Mouse (Mus musculus): ENCODE measurements around the gene Chit1. TPM values are rescaled to one million over a fixed set of nuclear protein-coding genes. Genes with fewer than 3 reads are reported as not detected.

Chit1 gene
- polyA plus RNA-seq, 1 experiment from 2014 or later, result not detected

GRCm38 (mm10) chr1:134152626-134153590 lies 41.9 kb downstream of the Chit1 start:
- Histone ChIP-seq H3K9me3 (no peaks in the 10 kb centered on the region), H3K4me1 (no peaks in the 10 kb centered on the region), H3K4me2 (replicated peaks) (no peak overlapping the region), H3K4me3 (no peak overlapping the region), H3K27me3 (no peaks in the 10 kb centered on the region), H3K9ac (no peak overlapping the region), H3K27ac (no peak overlapping the region), H3K36me3 (no peaks in the 10 kb centered on the region)
- ATAC-seq (ENCODE audit: insufficient number of reproducible peaks, insufficient read depth, low FRiP score, low TSS enrichment), result no peak
- 76% methylated on average over 21 of the region's 21 CpGs for WGBS

- no peak overlapping the region for H3K27ac ChIP-seq
- H3K4me2 ChIP-seq (replicated peaks), result no peak overlapping the region
- no peak overlapping the region for H3K9ac ChIP-seq
- WGBS, result 77% methylated on average over 3 of the region's 3 CpGs
- H3K36me3 ChIP-seq, result no peaks in the 10 kb centered on the region
- no peaks in the 10 kb centered on the region for H3K27me3 ChIP-seq
- no peaks in the 10 kb centered on the region for H3K9me3 ChIP-seq
- H3K4me3 ChIP-seq, result no peak overlapping the region
- no peak for ATAC-seq (ENCODE audit: insufficient number of reproducible peaks, insufficient read depth, low FRiP score, low TSS enrichment)
- no peaks in the 10 kb centered on the region for H3K4me1 ChIP-seq
These were observed 43.1 kb downstream of the Chit1 start for GRCm38 (mm10) chr1:134154121-134154520.

DNA sequence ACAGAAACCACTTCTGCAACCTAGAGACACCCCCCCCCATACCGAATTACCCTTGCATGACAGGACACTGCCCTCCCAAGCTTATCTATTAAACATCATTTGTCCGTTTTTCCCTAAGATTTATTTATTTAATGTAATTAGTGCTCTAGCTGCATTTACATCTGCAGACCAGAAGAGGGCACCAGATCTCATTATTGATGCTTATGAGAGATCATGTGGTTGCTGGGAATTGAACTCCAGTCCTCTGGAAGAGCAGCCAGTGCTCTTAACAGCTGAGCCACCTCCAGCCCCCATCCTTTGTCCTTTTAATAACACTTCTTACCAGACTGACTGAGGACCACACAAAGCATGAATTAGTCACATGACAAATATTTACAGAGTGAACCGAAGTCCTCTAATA lies 43.6 kb downstream of the Chit1 start:
- Histone ChIP-seq H3K36me3 (no peaks in the 10 kb centered on the region), H3K4me1 (no peaks in the 10 kb centered on the region), H3K27ac (no peak overlapping the region), H3K27me3 (no peaks in the 10 kb centered on the region), H3K4me2 (replicated peaks) (no peak overlapping the region), H3K4me3 (no peak overlapping the region), H3K9me3 (no peaks in the 10 kb centered on the region), H3K9ac (no peak overlapping the region)
- 59% methylated on average over 3 of the region's 3 CpGs for WGBS
- ATAC-seq (ENCODE audit: insufficient number of reproducible peaks, insufficient read depth, low FRiP score, low TSS enrichment), result no peak

DNA sequence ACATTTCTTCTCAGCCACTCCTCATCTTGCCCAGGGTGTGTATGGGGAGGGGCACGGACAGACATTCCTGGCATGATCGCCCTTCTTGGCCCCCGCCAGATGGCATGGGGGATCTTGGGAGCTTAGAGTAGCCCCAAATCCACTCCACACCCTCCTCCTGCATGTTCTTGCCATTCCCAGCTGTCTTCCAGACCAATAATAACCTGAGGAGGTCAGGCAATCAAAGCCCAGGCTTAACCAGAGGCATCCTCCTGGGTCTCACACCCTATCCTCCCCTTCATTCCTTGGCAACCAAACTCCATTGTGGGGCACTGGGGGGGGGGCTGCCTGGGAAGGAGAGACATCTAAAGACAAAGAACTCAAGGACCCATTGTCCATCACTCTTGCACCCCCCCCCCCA lies 49.4 kb downstream of the Chit1 start:
- no peaks in the 10 kb centered on the region for H3K9me3 ChIP-seq
- peaks cover 4% of the 10 kb centered on the region; the same call in 1 of the 2 replicates for H3K4me1 ChIP-seq
- no peak for ATAC-seq (ENCODE audit: insufficient number of reproducible peaks, insufficient read depth, low FRiP score, low TSS enrichment)
- H3K9ac ChIP-seq, result no peak overlapping the region
- no peak overlapping the region for H3K27ac ChIP-seq
- 86% methylated on average over 3 of the region's 3 CpGs for WGBS
- H3K36me3 ChIP-seq, result no peaks in the 10 kb centered on the region
- no peak overlapping the region for H3K4me2 ChIP-seq (replicated peaks)
- H3K4me3 ChIP-seq, result no peak overlapping the region
- no peaks in the 10 kb centered on the region for H3K27me3 ChIP-seq

- no peaks in the 10 kb centered on the region for H3K36me3 ChIP-seq
- WGBS, result 72% methylated on average over 6 of the region's 6 CpGs
- no peak overlapping the region for H3K4me2 ChIP-seq (replicated peaks)
- H3K4me1 ChIP-seq, result peaks cover 4% of the 10 kb centered on the region; the same call in 1 of the 2 replicates
- no peak for ATAC-seq (ENCODE audit: insufficient number of reproducible peaks, insufficient read depth, low FRiP score, low TSS enrichment)
- H3K27me3 ChIP-seq, result no peaks in the 10 kb centered on the region
- H3K4me3 ChIP-seq, result no peak overlapping the region
- H3K27ac ChIP-seq, result no peak overlapping the region
- H3K9me3 ChIP-seq, result no peaks in the 10 kb centered on the region
- H3K9ac ChIP-seq, result no peak overlapping the region
These were observed 50.4 kb downstream of the Chit1 start for GRCm38 (mm10) chr1:134161399-134161798.

DNA sequence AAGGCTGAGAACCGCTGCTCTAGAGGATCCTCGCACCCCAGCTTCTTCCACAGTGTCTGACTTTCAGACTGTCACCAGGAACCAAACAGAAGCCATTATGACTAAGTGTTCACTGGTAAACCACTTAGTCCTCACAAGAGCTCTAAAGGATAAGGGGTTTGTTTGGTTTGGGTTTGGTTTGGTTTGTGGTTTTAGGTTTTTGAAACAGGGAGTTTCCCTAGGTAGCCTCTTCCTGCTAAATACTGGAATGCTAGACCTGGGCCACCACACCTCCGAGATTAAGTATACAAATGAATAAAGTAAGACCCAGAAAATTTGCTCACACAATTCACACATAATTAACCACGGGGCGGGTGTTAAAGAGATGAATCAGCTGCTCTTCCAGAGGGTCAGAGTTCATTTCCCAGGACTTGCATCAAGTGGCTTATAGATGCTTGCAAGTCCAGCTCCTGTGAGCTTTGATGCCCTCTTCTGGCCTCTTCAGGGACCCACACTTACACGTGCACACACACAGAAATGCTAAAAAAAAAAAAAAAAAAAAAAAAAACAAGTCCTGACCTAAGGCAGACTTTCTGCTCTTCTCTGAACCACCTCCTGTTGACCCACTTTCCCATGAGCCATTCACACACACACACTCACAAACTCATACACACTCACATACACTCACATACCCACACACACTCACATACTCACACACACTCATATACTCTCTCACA lies 51.6 kb downstream of the Chit1 start:
- ATAC-seq (ENCODE audit: insufficient number of reproducible peaks, insufficient read depth, low FRiP score, low TSS enrichment), result no peak

GRCm38 (mm10) chr1:134163476-134163875 lies 52.4 kb downstream of the Chit1 start:
- peaks cover 4% of the 10 kb centered on the region; the same call in 1 of the 2 replicates for H3K4me1 ChIP-seq
- H3K27me3 ChIP-seq, result no peaks in the 10 kb centered on the region
- 87% methylated on average over 7 of the region's 7 CpGs for WGBS
- no peak overlapping the region for H3K9ac ChIP-seq
- no peak for ATAC-seq (ENCODE audit: insufficient number of reproducible peaks, insufficient read depth, low FRiP score, low TSS enrichment)
- H3K27ac ChIP-seq, result no peak overlapping the region
- no peaks in the 10 kb centered on the region for H3K36me3 ChIP-seq
- H3K4me3 ChIP-seq, result no peak overlapping the region
- H3K9me3 ChIP-seq, result no peaks in the 10 kb centered on the region
- no peak overlapping the region for H3K4me2 ChIP-seq (replicated peaks)

More for the DNA sequence above, 51.6 kb downstream of the Chit1 start:
- Histone ChIP-seq H3K27ac (no peak overlapping the region), H3K9ac (no peak overlapping the region), H3K9me3 (no peaks in the 10 kb centered on the region), H3K4me3 (no peak overlapping the region), H3K36me3 (no peaks in the 10 kb centered on the region), H3K27me3 (no peaks in the 10 kb centered on the region), H3K4me2 (replicated peaks) (no peak overlapping the region), H3K4me1 (peaks cover 4% of the 10 kb centered on the region; the same call in 1 of the 2 replicates)
- 75% methylated on average over 6 of the region's 6 CpGs for WGBS

- Histone ChIP-seq H3K9ac (no peak overlapping the region), H3K27me3 (no peaks in the 10 kb centered on the region), H3K4me1 (peaks cover 4% of the 10 kb centered on the region; the same call in 1 of the 2 replicates), H3K4me3 (no peak overlapping the region), H3K4me2 (replicated peaks) (no peak overlapping the region), H3K36me3 (no peaks in the 10 kb centered on the region), H3K27ac (no peak overlapping the region), H3K9me3 (no peaks in the 10 kb centered on the region)
- no peak for ATAC-seq (ENCODE audit: insufficient number of reproducible peaks, insufficient read depth, low FRiP score, low TSS enrichment)
- 53% methylated on average over 4 of the region's 4 CpGs for WGBS
These were observed 53.4 kb downstream of the Chit1 start for GRCm38 (mm10) chr1:134164454-134164853.

GRCm38 (mm10) chr1:134166547-134166946 lies 55.5 kb downstream of the Chit1 start:
- H3K4me2 ChIP-seq (replicated peaks), result no peak overlapping the region
- H3K4me1 ChIP-seq, result peaks cover 4% of the 10 kb centered on the region; the same call in 1 of the 2 replicates
- H3K36me3 ChIP-seq, result no peaks in the 10 kb centered on the region
- whole genome bisulfite sequencing, result 95% methylated on average over 3 of the region's 3 CpGs
- ATAC-seq (ENCODE audit: insufficient number of reproducible peaks, insufficient read depth, low FRiP score, low TSS enrichment), result no peak
- no peak overlapping the region for H3K27ac ChIP-seq
- no peak overlapping the region for H3K4me3 ChIP-seq
- H3K9me3 ChIP-seq, result no peaks in the 10 kb centered on the region
- no peak overlapping the region for H3K9ac ChIP-seq
- no peaks in the 10 kb centered on the region for H3K27me3 ChIP-seq

- Histone ChIP-seq H3K4me1 (peaks cover 4% of the 10 kb centered on the region; the same call in 1 of the 2 replicates), H3K27ac (no peak overlapping the region), H3K36me3 (no peaks in the 10 kb centered on the region), H3K4me3 (no peak overlapping the region), H3K9ac (no peak overlapping the region), H3K27me3 (no peaks in the 10 kb centered on the region), H3K4me2 (replicated peaks) (no peak overlapping the region), H3K9me3 (no peaks in the 10 kb centered on the region)
- ATAC-seq (ENCODE audit: insufficient number of reproducible peaks, insufficient read depth, low FRiP score, low TSS enrichment), result no peak
- 42% methylated on average over 14 of the region's 14 CpGs for WGBS
These were observed 56.6 kb downstream of the Chit1 start for GRCm38 (mm10) chr1:134167416-134168305.

DNA sequence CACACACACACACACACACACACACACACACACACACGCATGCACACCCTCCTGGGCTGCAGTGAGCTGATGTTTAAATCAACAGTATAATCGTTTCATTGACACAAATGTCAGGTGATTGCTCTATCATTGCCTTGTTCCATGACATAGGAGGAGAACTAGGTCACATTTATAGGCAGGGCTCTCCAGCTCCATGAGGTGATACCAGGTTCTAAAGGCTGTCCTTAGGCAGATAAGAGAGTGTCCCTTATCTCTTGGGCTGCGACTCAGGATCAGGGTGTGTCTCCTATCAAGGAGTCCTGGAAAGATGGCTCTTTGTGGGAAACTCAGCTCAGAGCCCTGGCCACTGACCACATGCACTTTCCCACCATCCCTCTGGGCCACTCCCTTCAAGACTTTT lies 57.5 kb downstream of the Chit1 start:
- no peak overlapping the region for H3K27ac ChIP-seq
- H3K9me3 ChIP-seq, result no peaks in the 10 kb centered on the region
- H3K4me3 ChIP-seq, result no peak overlapping the region
- no peak overlapping the region for H3K9ac ChIP-seq
- no peaks in the 10 kb centered on the region for H3K36me3 ChIP-seq
- H3K27me3 ChIP-seq, result no peaks in the 10 kb centered on the region
- no peak for ATAC-seq (ENCODE audit: insufficient number of reproducible peaks, insufficient read depth, low FRiP score, low TSS enrichment)
- H3K4me1 ChIP-seq, result peaks cover 4% of the 10 kb centered on the region; the same call in 1 of the 2 replicates
- 85% methylated on average over 3 of the region's 3 CpGs for WGBS
- no peak overlapping the region for H3K4me2 ChIP-seq (replicated peaks)
